Mouse (Mus musculus) CH12.LX (cell line): ENCODE measurements around the gene Trappc5. TPM values are rescaled to one million over a fixed set of nuclear protein-coding genes. Genes with fewer than 3 reads are reported as not detected.

Source experiments
- DNase-seq: peaks from one replicate; pipeline ENCODE4 v3.0.0-alpha.2; 2013; ENCODE audit errors: extremely low read depth
- H3K27ac ChIP-seq: 2 replicates; pipeline ENCODE4 v1.5.1; 2012; ENCODE audit warnings: low read depth, mild to moderate bottlenecking, control low read depth, moderate library complexity; ENCODE audit not compliant: insufficient read depth
- H3K27me3 ChIP-seq: replicated peaks from 2 replicates; pipeline ENCODE3; 2012; ENCODE audit warnings: inconsistent platforms
- H3K36me3 ChIP-seq, 2 experiments: replicated peaks in 1 of 2; 2 replicates each; pipeline versions ENCODE3 to v1.6.1; 2012; ENCODE audit warnings: inconsistent platforms in 1 of 2, low read length in 1 of 2, mild to moderate bottlenecking in 1 of 2, mixed read lengths in 1 of 2, moderate library complexity in 1 of 2; ENCODE audit not compliant: control insufficient read depth in 1 of 2, insufficient read depth in 1 of 2
- H3K4me1 ChIP-seq, 2 experiments: 2 replicates each; pipeline ENCODE4 v1.6.1; 2012; ENCODE audit warnings: inconsistent platforms in 1 of 2, moderate library complexity in 1 of 2; ENCODE audit not compliant: insufficient read depth in 2 of 2, control insufficient read depth in 1 of 2
- H3K4me2 ChIP-seq: 2 replicates; pipeline ENCODE4 v1.6.1; 2012; ENCODE audit warnings: low read depth, mild to moderate bottlenecking, control low read depth; ENCODE audit not compliant: poor library complexity, insufficient read depth, severe bottlenecking
- H3K4me3 ChIP-seq, 3 experiments: fragments of 150-350 bp in 1 of 3; sonication (generic) in 1 of 3; replicated peaks in 1 of 3; 2 replicates each; pipeline versions ENCODE3 to v1.5.1; 2011 to 2012; ENCODE audit warnings: low read depth in 2 of 3, low read length in 2 of 3, mild to moderate bottlenecking in 2 of 3, moderate library complexity in 2 of 3, control low read depth in 1 of 3, improper control_type of control experiment in 1 of 3, inconsistent platforms in 1 of 3, mixed read lengths in 1 of 3; ENCODE audit not compliant: poor library complexity in 1 of 3
- H3K79me2 ChIP-seq: replicated peaks from 2 replicates; pipeline ENCODE4 v1.6.1; 2012; ENCODE audit warnings: mild to moderate bottlenecking, moderate library complexity; ENCODE audit not compliant: control insufficient read depth, poor library complexity, insufficient read depth, severe bottlenecking; ENCODE audit errors: extremely low read depth
- H3K9ac ChIP-seq: 2 replicates; pipeline ENCODE4 v1.6.1; 2012; ENCODE audit warnings: low read depth, mild to moderate bottlenecking, control low read depth, moderate library complexity; ENCODE audit not compliant: insufficient read depth
- H3K9me3 ChIP-seq: replicated peaks from 2 replicates; pipeline ENCODE3; 2012; ENCODE audit warnings: low read length, inconsistent platforms, mixed read lengths
- BHLHE40 ChIP-seq: IDR thresholded peaks from 2 replicates; pipeline ENCODE4 v1.6.1; 2011; ENCODE audit warnings: mild to moderate bottlenecking, low read depth, low read length, improper control_type of control experiment
- CTCF ChIP-seq, 2 experiments: IDR thresholded peaks in 1 of 2; conservative IDR thresholded peaks in 1 of 2; 2 replicates each; pipeline ENCODE4 v1.5.1; 2011 to 2012; ENCODE audit warnings: low read depth in 2 of 2, low read length in 2 of 2, improper control_type of control experiment in 1 of 2, inconsistent platforms in 1 of 2, mild to moderate bottlenecking in 1 of 2, moderate library complexity in 1 of 2
- ELF1 ChIP-seq: IDR thresholded peaks from 2 replicates; pipeline ENCODE4 v1.6.1; 2014; ENCODE audit warnings: low read depth, mild to moderate bottlenecking, inconsistent platforms, low read length, improper control_type of control experiment
- IRF4 ChIP-seq: IDR thresholded peaks from 2 replicates; pipeline ENCODE4 v1.6.1; 2014; ENCODE audit warnings: low read depth, mild to moderate bottlenecking, inconsistent platforms, low read length, improper control_type of control experiment
- MAX ChIP-seq: IDR thresholded peaks from 2 replicates; pipeline ENCODE4 v1.6.1; 2011; ENCODE audit warnings: low read length, improper control_type of control experiment
- MEF2A ChIP-seq: IDR thresholded peaks from 2 replicates; pipeline ENCODE4 v1.6.1; 2014; ENCODE audit warnings: low read depth, mild to moderate bottlenecking, inconsistent platforms, low read length, improper control_type of control experiment, borderline replicate concordance
- NELFE ChIP-seq: IDR thresholded peaks from 2 replicates; pipeline ENCODE4 v1.6.1; 2011; ENCODE audit warnings: low read depth, low read length, improper control_type of control experiment
- PAX5 ChIP-seq: IDR thresholded peaks from 2 replicates; pipeline ENCODE4 v1.6.1; 2012; ENCODE audit warnings: low read length, inconsistent platforms, mixed read lengths
- RAD21 ChIP-seq: IDR thresholded peaks from 2 replicates; pipeline ENCODE4 v1.6.1; 2011; ENCODE audit warnings: low read depth, mild to moderate bottlenecking, low read length, improper control_type of control experiment, moderate library complexity
- SMC3 ChIP-seq: IDR thresholded peaks from 2 replicates; pipeline ENCODE4 v1.6.1; 2011; ENCODE audit warnings: low read depth, low read length, improper control_type of control experiment
- USF1 ChIP-seq: IDR thresholded peaks from 2 replicates; pipeline ENCODE4 v1.6.1; 2014; ENCODE audit warnings: low read depth, mild to moderate bottlenecking, inconsistent platforms, low read length, improper control_type of control experiment
- ZC3H11A ChIP-seq: IDR thresholded peaks from 2 replicates; pipeline ENCODE4 v1.6.1; 2012; ENCODE audit warnings: low read depth, mild to moderate bottlenecking, inconsistent platforms, low read length, improper control_type of control experiment
- ZKSCAN1 ChIP-seq: IDR thresholded peaks from 2 replicates; pipeline ENCODE4 v1.6.1; 2012; ENCODE audit warnings: low read depth, inconsistent platforms, low read length, improper control_type of control experiment, borderline replicate concordance
- ZMIZ1 ChIP-seq: IDR thresholded peaks from 2 replicates; pipeline ENCODE4 v1.6.1; 2012; ENCODE audit warnings: low read depth, mild to moderate bottlenecking, inconsistent platforms, low read length, improper control_type of control experiment
- dilution Hi-C: fragments of 300-500 bp; cut with MboI; formaldehyde crosslinking; loops from 2 replicates; pipeline ENCODE4 v1.14.3; 2020; ENCODE audit warnings: low sequenced_read_pairs; ENCODE audit not compliant: extremely low pct_unique_long_range_greater_than_20kb, extremely low pct_ligation_motif_present
- in situ Hi-C: fragments of 300-500 bp; cut with MboI; formaldehyde crosslinking; loops from 3 replicates; pipeline ENCODE4 v1.14.3; 2019; ENCODE audit warnings: low sequenced_read_pairs, low pct_ligation_motif_present, low pct_unique_long_range_greater_than_20kb, mixed read lengths
- polyA plus RNA-seq: library from polyadenylated mRNA; unstranded; fragments of >175 nt; gene quantifications from 2 replicates; pipeline ENCODE4 v1.2.1, GENCODE M21; 2012; ENCODE audit warnings: low read depth; ENCODE audit not compliant: insufficient read length
- total RNA-seq, 2 experiments: library from RNA; depleted of rRNA; stranded (reverse); fragments of 300-350 nt in 1 of 2; fragments of >200 nt in 1 of 2; gene quantifications; 2 replicates each; pipeline ENCODE4 v1.2.3; 2012 to 2014

Gene Trappc5
- total and polyA plus RNA-seq, 3 experiments = 21.5 to 27.4 (median 22.4) TPM

DNA sequence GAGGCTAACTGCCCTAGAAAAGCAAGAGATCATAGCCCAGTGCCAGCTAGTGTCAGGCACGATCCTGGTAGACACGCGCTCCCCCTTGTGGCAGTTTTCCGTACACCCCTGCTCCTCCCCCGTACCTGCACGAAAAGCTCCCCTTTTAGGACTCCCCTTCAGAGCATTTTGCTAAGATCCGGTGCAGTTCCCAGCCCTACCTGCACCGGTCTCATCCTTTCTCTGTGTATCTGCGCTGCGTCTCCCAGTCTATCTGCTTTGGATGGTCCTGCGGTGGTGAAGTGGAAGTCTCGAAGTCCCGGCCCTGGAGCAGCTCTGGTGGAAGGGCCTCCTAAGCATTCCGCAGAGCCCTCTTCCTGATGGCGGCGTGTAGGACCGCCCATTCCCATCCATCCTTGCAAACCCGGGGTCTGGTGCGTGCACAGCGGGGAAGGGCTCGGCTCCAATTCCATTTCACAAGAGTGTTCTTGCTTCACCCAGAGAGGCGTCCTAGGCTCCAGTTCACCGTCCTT, 4.1 kb upstream of the Trappc5 start, which contains the start of gene Fcor:
TSS of gene Fcor (minus strand) at position 383 of the 512 bp plus-strand sequence.
- Histone ChIP-seq H3K4me2 (peak within 1 kb of the TSS; percentile 55), H3K27ac (no peak within 1 kb of the TSS), H3K79me2 (peaks cover 6% of the 10 kb centered on the region; the same call in 1 of the 2 replicates), H3K9ac (0 out of 2 replicates have a peak within 1 kb of the TSS, but pooled peaks have one; percentile 1), H3K36me3 (no peaks in the 10 kb centered on the region), H3K4me3 (peak within 1 kb of the TSS; percentile 34 to 58 (median 48)), H3K4me1 (peaks cover 0 to 13% of the 10 kb centered on the region in 2 experiments; a peak in 2 of 4 replicates), H3K27me3 (peaks cover 25% of the 10 kb centered on the region), H3K9me3 (no peaks in the 10 kb centered on the region)
- 0 out of 2 replicates have a peak, but pooled peaks have one; percentile 25 for TF ChIP-seq NELFE
- no peak for TF ChIP-seq IRF4
- peak; percentile 49 for TF ChIP-seq ZC3H11A
- TF ChIP-seq RAD21 = peak; percentile 90
- TF ChIP-seq BHLHE40 = peak; percentile 38; the same call in 1 of the 2 replicates
- TF ChIP-seq MAX = 0 out of 2 replicates have a peak, but pooled peaks have one; percentile 32
- no peak; the same call in 1 of the 2 replicates for TF ChIP-seq MEF2A
- peak; percentile 91 for TF ChIP-seq SMC3
- TF ChIP-seq CTCF (conservative IDR thresholded peaks at IDR 0.05 in 1 of 2, IDR thresholded peaks at IDR 0.05 in 1 of 2; ENCODE audit: low read depth in 2 of 2, low read length in 2 of 2) = peak; percentile 87 to 94
- no peak for TF ChIP-seq ELF1
- no peak for TF ChIP-seq USF1
- no peak for TF ChIP-seq PAX5
- no peak for TF ChIP-seq ZKSCAN1
- peak; percentile 73 for DNase-seq
- in situ Hi-C loops (loop anchor here (5.0 to 10.0 kb wide), 4 partner anchors 45 to 317 kb away; partner anchors contain the start of genes A430078G23Rik, Pcp2 and Pex11g), dilution Hi-C loops (no loop called here)

DNA sequence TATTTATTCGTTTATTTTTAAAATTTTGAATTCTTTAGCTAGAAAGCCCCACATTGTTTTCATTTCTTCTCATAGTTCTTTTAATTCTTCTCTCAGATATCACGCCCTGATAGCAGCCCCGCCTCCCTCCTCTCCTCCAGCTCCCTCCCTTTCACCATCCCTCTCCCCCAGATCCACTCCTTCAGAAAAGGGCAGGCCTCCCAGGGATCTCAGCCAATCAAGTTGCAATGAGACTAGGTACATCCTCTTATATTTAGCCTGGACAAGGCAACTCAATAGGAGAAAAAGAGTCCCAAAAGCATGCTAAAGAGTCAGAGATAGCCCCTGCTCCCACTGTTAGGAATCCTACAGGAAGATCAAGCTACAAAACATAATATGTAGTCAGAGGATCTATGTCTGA, 1.4 kb upstream of the Trappc5 start:
- H3K27me3 ChIP-seq = peaks cover 25% of the 10 kb centered on the region
- peaks cover 10 to 14% of the 10 kb centered on the region in 2 experiments for H3K36me3 ChIP-seq
- H3K4me3 ChIP-seq = no peak overlapping the region
- in situ Hi-C loops (loop anchor here (5.0 to 10.0 kb wide), 4 partner anchors 47 to 320 kb away; partner anchors contain the start of genes A430078G23Rik, Pcp2 and Pex11g), dilution Hi-C loops (no loop called here)
- peaks cover 21% of the 10 kb centered on the region; the same call in 1 of the 2 replicates for H3K79me2 ChIP-seq
- H3K9ac ChIP-seq = no peak overlapping the region
- no peak overlapping the region for H3K27ac ChIP-seq
- no peak overlapping the region for H3K4me2 ChIP-seq
- DNase-seq = no peak
- no peak for TF ChIP-seq ZMIZ1
- TF ChIP-seq, all 38 proteins: peak for 0
- no peaks in the 10 kb centered on the region for H3K9me3 ChIP-seq
- H3K4me1 ChIP-seq = peaks cover 0 to 32% of the 10 kb centered on the region in 2 experiments; a peak in 2 of 4 replicates
